Mouse (Mus musculus): ENCODE data around the gene Hdhd5. TPM values are rescaled to one million over a fixed set of nuclear protein-coding genes. Genes with fewer than 3 reads are reported as not detected.
A peak's percentile ranks its signal among the peaks of the same experiment; 100 is the strongest.

The Hdhd5 gene
- polyA plus RNA-seq (2017; shearing (Covaris generic)), result 10 to 100 TPM; 43.4 to 59.7 TPM

DNA sequence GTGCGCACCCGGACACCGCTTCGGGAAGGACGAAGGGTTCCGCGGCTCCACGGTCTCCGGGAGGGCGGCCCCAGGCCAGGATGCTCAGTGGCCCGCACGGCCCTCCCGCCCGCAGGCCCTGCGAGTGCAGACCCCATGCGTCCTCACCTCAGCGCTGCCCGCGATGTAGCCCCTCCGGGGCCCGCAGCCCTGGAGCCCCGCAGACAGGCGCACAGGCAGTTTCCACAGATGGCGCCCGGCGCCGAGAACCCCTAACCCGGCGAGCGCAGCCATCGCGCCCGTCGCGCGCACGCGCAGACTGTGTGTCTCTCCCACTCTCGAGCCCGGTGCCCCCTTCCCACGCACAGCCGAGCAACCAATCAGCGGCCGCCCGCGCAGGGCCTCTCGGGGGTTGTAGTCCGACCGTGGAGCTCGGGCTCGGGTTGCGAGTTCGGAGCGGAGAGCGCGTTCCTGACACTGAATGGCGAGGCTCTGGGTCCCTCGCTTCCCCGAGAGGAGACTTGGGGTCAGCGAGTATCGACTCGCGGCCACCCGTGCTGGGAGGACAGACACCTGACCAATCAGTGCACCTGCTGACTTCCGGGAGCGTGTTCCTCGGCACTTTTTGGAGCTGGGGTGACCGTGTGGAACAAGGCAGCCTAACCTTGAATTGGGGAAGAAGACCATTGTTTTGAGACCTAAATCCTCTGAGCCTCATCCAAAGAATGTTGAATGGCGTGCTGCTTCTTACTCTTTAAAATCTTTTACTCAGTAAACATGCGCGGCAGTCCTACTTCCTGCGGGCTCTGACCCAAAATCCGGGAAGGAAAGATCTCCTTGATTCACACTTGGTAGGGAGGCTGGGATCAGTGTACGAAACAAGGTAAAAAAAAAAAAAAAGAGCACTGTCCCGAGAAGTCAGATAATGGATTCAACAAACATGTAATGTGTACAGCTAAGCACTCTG lies at the start of gene Hdhd5:
Gene Hdhd5, minus strand, starts transcription at position 300 of the 946 bp plus-strand sequence.
- ATAC-seq, result peak; percentile 92

DNA sequence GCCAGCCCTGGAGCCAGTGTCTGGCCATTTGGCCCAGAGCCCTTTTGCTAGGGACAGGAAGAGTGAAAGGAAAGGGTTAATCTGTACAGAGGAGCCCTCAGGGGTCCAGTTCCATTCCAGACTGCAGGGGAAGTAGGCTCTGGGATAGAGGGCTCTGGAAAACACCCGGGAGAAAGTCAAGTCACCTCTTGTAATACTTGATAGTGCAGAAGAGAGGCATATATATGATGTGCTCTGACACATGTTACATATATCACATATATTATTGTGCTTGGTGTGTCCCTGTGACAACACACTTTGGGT lies 49.5 kb upstream of the Hdhd5 start:
- ATAC-seq, result no peak

DNA sequence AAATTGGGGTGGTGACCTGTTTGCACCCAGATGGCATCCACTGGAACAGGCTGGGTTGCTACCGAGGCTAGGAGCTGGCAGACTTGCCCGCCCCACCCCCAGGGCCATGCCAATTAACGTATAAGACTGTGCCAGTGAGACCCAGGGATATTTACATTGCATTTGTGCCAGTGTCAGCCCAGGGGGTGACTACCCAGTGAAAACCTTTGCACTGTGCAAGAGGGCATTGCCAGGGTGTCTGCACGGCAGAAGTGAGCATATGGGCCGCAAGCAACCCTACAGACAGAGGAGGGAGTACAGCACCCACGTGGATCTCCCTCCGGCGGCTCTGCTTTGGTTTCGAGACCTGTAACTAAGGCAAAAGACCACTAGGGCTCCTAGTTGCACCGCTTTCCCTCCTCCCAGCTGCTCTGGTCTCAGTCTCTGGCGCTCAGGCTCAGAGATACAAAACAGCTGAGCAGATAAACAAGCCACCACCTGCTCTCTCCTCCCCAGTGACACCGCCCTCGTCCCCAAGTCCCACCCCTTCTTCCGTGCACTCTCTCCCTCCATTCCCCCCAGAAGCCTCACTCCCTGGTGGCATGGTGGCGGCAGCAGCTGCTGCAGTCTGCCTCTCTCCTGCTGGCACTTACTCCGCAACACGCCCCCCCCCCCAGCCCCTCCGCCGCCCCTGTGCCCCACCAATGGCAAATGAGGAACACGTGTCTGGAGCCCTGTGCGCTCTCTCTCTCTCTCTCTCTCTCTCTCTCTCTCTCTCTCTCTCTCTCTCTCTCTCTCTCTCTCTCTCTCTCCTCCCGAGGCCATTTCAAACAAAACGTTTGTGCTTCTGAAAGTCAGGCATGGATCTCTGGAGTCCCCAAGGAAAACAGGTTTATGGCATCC lies 49.0 kb upstream of the Hdhd5 start:
- ATAC-seq, result peak; percentile 89

DNA sequence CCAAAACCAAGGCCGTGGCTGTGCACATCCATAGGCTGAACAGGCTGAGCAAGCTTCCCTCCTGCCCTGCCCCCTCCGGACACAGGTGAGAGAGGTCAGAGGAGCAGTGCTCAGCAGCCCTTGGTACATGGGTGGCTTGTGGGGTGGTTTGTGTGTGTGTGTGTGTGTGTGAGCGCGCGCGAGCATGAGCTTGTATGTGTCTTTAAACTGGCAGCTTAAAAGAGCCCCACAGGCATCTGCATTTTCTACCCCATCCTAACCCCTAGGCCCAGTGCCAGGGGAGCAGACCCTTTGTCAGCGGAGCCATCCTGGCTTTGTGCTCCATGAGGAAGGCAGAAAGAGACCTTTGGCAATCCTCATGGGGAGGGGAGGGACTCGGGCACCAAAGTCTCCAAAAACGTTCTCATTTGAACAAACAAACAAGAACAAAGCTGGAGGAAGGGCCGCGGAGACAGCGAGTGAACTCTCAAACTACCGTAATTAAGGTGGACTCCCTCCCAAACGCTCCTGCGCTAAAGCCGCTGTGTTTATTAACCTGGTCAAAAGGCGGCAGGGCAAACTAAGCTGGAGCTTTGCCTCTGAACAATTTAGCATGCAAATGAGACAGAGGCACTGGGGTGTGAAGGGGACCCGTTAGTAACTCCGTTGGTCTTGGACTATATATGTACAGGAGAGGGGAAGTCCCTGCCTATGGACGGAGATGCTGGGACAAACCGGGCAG lies 48.2 kb upstream of the Hdhd5 start:
- peak; percentile 24 for ATAC-seq

DNA sequence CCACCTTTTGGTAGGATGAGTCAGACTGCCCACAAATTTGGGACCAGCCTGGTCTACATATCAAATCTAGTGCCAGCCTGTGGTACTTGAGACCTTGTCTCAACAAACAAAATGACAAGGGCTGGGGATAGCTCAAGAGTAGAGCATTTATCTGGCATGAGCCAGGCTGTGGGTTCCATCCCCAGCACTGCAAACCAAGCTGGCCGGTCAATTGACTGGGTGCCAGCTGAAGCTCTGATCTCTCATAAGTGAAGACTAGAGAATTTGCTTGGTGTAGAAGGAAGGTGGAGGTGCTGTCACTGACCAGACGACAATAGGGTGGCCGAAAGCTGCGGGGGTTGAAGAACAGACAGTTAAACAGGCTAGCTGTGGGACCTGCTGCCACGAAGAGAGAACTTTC lies 47.4 kb upstream of the Hdhd5 start:
- no peak for ATAC-seq

DNA sequence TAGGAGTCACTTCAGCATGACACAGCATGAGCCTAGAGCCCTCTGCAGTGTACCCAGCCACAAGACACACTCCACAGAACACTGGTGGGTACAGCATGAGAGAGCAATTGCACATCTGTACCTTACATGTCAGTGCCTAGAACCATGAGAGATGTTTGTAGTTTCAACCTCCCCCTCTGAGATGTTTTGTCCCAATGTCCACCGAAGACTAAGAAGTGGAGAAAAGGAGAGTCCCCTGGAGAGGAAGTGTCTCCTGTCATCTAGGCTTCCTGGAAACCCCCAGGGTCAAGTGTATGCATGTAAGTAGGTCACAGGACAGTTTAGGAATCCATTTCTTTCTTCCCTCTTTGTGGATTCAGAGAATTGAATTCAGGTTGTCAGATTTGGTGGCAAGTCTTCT lies 41.3 kb upstream of the Hdhd5 start:
- ATAC-seq, result no peak

DNA sequence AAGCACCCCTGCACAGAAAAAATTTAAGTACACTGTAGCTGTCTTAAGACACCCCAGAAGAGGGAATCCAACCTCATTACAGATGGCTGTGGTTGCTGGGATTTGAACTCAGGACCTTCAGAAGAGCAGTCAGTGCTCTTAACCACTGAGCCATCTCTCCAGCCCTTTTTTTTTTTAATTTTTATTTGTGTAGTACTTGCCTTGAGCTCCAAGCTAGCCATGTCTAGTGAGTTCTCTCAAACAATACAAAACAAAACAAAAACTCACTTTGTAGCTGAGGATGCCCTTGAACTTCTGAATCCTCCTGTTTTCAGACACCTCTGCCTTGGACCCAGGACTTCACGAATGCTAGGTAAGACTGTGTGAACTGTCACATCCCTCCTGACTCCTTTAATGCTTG lies 37.1 kb upstream of the Hdhd5 start:
- no peak for ATAC-seq

DNA sequence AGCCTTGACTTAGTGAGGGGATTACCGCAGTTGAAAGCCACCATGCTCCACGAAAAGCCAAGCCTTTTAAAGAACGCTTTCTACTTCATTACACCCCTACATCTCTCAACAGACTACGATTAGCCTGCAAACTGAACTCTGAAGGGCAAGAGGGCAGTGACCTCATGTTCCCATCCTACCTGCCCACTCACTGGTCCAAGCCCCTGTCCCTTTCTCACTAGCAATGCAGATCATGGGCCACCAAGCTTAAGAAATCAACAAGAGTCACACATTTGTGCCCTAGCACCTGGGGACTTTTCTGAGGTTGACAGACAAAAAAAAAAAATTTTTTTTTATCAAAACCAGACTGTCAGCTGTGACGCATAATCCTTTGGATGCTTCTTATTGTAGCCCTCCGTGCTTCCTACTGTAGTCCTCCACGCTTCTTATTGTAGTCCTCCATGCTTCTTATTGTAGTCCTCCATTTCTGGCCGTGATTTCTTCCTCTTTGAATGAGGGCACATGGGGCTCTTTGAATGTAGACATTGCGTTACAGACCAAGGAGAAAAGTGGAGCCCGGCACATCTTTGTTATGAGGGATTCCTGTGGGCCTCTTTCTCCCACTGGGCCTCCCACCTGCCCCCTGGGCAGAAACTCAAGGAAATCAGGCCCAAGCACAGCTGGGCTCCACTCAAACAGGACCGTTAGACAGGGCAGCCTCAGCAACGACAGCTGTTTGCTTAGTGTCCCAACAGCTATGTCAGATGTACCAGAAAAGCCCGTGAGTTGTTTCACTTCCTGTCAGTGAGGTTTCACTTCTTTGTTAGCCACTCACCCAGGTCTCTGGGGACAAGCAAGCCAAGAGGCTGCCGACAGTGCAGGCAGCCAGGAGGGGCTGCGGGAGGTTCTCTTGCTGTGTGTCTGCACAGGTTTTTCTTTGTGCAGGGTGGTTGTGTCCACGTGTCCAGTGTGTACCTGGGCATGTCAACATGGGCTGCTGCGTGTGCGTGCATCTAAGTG lies 36.1 kb upstream of the Hdhd5 start:
- peak; percentile 85 for ATAC-seq

DNA sequence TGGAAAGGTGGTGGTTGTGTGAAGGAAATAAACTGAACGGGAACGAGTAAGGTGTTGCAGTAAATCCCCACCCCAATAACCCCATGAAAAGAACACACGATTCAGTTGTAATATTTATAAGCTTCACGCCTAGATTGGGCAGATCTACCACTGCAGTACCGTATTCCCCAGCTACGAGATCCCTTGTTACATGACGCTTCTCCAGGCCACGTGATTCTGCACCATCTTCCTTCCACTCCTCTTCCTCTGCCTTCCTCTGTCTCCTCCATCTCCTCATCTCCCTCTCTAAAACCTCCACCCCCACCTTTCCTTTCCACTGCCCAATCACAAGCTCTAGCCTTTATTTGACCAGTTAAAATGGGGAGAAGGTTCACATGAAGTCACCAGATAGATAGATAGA lies 25.5 kb upstream of the Hdhd5 start:
- no peak for ATAC-seq

DNA sequence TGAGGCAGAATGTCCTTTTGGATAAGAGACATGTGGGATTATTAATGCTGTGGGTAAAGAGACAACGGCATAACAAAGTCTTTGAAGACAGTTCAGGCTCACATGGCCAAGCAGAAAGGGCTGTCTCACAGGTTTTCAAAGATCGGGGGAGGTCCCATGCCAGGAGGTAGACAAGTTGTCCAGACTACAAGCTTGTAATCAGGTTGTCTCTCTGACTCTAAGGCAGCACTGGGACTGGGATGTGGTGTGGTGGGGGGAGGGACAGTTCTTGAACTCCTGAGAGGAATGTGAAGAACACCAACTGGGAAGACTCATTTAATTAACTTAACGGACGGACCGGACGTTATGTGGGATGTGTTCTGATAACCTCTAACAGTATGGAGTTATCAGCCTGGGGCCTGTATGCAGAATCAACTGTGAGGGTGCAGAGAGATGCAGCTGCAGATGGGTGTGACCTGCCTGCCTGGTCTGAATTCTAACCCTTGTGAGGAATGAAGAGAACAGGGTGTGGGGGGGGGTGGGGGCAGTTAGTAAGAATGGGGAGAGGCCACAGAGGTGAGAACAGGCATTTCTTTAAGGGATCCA lies 25.0 kb upstream of the Hdhd5 start:
- ATAC-seq, result no peak

DNA sequence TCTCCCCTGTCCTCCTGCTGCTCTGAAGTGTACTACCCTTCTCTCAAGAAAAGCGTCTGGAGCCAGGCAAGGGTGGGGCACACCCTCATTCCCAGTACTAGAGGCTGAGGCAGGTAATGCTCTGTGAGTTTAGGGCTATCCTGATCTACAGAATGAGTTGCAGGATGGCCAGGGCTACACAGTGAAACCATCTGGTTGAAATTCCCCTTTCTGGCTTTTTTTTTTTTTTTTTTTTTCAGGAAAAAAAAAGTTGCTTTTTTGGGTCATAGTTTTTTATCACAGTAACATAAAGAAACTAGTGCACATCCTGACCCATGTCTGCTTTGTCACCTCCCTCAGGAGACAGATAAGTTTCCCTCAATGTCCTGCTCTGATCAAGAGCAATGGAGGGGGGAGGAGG lies 24.0 kb upstream of the Hdhd5 start:
- no peak for ATAC-seq

DNA sequence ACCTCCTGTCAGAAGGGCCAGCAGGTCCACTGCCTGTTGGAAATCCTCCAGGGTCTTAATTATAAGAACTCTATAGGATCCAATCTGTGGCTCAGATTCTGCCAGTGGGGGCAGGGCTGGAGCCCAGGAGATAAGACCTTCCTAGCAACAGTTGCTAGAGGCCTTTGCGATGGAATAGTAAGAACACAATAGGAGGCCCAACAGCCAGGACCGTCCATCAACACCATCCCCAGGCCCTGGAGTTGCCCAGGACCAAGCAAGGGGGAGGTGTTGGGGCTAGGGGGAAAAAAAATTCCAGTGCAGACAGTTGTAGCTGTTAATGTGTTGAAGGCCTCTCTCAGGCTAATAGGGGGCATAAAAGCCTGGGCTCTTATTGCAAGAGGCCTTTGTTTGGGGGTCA lies 19.1 kb upstream of the Hdhd5 start:
- ATAC-seq, result no peak

DNA sequence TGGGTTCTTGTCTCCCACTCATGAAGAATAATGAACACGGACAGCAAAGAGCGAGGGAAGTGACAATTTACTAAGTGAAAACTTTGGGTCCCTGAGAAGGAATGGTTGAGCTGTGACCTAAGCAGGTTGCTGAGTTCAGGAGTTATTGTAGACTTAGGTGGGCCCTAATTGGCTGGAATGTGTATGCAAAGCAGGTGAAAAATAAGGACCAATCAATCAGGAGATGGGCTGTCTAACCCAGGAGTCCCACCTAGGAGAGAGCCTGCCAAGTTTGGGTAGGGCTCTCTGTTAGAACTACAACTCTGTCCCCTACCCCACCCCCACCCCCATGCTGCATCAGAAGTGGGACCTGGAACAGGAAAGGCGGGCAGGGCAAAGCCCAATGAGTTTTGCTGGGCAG lies 17.5 kb upstream of the Hdhd5 start:
- no peak for ATAC-seq

DNA sequence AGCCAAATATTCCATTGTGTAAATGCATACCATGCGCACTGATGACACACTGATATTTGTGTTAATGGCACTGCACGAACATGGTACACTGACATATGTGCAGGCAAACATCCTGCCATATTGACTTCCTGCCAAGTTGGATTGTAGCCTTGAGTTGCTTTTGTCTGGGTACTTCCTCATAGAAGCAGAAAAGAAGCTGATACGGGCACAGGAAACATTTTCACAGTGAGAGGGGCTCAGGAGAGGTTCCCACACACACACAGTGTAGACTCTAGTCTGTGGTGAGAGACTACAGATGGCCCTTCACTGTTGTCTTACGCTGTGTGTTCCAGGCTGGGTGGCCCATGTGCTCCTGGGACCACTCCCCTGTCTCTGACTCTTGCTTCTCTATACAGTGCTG lies 15.9 kb upstream of the Hdhd5 start:
- no peak for ATAC-seq

DNA sequence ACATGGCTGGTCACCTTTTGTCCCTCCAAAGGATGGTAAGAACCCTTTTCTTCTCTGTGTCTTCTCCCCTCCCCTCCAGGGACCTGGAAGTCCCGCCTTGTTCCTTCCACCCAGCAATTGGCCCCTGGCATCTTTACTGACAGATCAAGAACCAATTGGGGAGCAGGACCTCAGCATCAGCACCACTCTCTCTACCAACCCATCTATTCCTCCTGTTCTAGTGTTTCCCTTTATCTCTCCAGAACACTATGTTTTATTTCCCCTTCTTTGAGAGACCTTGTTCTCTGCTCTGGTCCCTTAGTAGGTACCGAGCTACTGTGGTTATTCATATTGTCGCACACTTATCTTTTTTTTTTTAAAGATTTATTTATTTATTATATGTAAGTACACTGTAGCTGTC lies 15.2 kb upstream of the Hdhd5 start:
- ATAC-seq, result no peak

DNA sequence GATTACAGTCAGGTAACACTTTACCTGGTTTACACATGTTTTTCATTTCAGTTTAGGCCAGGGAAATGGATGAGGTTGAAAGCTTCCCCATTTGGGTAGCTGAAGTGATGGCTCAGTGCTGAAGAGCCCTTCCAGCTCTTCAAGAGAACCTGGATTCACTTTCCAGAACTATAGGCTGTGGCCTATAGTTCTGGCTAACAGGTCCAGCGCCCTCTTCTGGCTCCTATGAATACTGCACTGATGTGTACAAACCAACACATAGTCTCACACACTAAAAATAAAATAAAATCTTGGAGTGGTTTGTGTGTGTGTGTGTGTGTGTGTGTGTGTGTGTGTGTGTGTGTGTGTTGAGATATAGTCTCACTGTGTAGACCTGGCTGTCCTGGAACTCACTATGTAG lies 10.9 kb upstream of the Hdhd5 start:
- no peak for ATAC-seq

DNA sequence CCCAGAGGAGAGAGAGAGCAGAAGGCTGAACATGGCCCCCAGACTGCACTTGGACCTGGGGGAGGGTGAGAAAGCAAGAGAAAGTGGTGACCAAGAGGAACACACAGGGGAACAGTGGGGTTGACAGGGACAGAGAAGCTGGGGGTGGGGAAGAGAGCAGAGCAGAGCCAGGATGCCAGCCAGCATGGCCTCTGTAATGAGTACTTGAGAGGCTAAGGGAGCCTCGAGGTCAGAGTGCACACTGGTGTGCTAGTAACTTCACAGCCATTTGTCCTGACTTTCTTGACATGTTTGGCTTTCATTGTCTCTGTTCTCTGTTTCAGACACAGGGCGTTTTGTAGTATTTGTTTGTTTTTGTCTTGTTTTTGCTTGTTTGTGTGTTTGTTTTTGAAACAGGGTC lies 10.3 kb upstream of the Hdhd5 start:
- ATAC-seq, result no peak

DNA sequence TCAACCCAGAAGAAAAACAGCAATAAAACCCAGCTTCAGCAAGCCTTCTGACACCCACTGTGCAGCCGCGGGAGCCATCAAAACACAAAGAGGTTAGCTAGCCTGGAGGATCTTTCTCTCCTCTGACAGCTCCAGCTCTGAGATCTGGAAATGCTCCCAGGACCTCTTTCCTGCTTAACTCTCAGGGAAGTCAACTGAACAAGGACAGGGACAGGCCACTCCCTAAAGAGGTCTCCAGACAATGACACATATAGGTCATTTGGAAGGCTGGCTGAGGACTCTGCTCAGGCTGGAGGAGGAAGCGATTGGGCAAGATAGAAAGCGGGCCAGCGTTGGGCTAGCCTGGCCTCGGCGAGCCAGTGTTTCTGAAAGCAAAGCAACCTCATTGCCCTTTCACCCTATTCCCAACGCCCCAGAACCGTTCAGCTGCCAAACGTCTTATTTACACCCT lies 8.7 kb upstream of the Hdhd5 start:
- ATAC-seq, result no peak

DNA sequence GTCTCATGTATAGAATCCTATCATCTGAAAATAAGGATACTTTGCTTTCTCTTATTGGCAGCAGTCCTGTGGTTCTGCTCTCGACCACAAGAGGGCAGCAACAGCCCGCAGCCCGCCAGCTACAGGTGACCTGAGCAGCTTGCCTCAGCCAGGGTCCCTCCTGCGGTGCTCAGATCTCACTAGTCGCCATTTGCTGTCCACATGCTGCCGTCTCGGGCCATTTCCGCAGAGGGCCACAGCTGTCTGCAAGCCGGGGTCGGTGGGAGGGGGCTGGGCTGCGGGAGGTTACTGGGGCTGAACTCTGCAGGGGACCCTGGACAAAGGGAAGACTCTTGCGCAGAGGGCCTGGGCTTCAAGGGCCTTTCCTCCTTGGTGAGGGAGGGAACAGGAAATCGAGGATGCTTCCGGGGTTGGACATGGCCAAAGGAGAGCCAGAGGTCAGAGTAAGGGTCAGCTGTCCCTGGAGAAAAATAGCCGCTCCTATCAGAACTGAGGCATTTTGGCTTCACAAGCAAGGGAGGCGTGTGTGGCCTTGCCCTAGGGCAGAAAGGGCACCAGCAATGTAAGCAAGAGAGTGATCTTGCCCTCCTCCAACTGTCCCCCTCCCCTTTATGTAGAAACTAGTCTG lies 8.1 kb upstream of the Hdhd5 start:
- peak; percentile 93 for ATAC-seq

DNA sequence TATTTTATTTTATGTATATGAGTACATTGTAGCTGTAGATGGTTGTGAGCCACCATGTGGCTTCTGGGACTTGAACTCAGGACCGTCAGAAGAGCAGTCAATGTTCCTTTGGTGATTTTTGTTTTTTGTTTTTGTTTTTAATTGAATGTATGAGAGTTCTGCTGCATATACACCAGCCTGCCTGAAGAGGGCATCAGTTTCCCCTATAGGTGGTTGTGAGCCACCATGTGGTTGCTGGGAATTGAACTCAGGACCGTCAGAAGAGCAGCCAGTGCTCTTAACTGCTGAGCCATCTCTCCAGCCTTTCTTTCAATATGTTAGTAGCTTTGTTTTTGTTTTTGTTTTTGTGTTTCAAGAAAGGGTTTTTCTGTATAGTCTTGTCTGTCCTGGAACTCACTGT lies 5.2 kb upstream of the Hdhd5 start:
- ATAC-seq, result no peak

DNA sequence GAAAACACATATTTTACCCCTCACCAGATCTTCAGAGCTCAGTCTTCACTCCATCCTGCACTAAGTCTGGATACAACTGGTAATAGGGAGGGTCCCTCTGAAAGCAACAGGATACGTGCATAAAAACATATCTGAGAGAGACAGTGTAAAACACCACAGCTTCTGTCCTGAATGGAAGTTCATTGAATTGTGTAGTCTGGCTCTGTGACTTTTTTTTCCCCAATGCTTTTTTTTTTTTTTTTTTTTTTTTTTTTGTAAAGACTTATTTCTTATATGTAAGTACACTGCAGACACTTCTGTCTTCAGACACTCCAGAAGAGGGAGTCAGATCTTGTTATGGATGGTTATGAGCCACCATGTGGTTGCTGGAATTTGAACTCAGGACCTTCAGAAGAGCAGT lies 1.5 kb upstream of the Hdhd5 start:
- ATAC-seq, result no peak
